Mouse (Mus musculus) thymus, adult 18-20 months (tissue): ENCODE data around the gene Gsdma3.
"Not testable (repeated sequence)": the region's sequence is repeated elsewhere in the genome, so short reads cannot be mapped to it uniquely, and the experiment has no call there.

Source experiments
- DNase-seq, 2 experiments: peaks; one replicate each; pipeline ENCODE4 v3.0.0; 2022; ENCODE audit warnings: mixed read lengths in 2 of 2

The Gsdma3 gene

DNA sequence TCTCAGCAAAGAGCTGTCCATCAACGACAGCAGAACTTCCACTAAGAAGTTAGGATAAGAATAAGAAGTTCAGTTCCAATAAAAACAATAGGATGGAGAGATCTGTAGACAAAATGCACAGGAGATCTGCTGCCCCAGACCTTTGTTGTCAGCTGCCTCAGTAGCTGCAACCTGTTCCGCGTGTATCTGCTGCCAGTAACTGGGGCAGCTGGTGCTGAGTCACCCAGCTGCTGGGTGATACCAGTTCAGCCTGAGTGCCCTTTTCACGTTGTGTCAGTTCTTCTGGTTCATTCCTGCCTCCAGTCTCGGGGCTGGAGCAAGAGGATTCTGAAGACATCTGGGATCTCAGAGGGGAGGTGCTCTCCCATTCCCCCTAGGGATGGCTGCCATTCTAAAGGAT, 45.7 kb downstream of the Gsdma3 start:
- DNase-seq, result no peak

DNA sequence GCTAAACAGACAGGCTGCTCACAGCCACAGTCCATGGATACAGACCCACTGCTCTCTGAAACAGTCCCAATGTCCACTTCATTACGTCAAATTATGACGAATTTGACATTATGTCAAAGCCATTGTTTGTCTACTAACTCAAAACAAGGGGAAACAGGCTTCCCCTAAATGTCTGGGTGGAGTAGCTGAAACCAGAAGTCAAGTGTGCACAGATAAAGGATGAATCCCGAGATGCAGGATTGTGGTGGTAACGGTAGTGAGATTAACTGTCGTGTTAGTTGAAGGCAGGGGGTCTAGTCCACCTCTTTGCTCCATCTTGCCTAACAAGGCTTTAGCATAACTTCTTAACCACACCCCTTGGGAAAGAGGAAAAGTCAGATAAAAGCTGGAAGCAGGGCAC, 46.3 kb downstream of the Gsdma3 start:
- DNase-seq, result no peak

DNA sequence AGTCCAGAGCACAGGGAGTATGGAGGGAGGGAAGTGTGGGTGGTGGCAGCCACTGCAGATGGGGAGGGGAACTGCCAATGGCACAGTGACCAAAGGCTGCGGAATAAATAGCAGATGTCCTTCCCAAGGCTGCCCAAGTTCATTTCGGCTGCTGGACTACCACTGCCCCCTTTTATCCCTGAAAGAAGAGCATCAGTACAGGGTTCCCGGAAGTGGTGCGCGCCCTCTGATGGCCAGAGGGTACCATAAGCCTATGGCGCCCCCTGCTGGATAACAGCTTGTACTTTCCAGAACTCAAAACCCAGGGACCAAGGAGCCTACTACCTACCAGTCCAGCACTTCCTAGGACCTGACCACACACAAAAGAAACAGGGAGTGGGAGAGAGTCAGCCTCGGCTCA, 47.0 kb downstream of the Gsdma3 start:
- DNase-seq, result peak; percentile 35 to 36

DNA sequence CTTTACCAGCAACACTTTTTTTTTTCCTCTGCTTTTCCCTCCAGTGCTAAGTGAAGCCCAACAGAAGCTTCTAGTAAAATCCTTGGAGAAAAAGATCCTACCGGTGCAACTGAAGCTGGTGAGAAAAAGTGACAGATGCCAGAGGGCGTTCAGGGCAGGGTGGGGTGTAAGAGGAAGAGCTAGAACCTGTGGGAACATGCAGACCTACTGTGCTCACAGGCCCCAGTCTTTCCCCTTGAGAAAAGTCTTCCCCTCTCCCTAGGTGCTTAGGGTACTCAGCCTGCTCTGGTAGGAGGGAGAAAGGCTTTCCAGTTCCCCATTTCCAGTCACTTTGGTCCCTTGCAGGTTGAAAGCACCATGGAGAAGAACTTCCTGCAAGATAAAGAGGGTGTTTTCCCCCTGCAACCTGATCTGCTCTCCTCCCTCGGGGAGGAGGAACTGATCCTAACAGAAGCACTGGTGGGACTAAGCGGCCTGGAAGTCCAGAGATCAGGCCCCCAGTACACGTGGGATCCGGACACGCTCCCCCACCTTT, 49.7 kb downstream of the Gsdma3 start:
- DNase-seq, result no peak

DNA sequence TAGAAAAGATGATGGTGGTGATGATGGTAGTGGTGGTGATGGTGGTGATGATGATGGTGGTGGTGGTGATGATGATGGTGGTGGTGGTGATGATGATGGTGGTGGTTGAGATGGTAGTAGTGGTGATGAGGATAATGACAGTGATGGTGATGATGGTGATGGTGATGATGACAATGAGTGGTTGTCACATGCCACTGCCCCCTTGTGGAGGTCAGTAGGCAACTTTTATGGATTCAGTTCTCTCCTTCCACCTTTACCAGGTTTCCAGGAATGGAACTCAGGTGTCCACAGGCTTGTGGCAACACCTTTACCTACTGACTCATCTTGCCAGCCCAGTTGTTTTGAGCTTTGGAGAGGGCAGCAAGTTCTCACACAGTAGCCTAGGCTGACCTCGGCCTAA, 53.9 kb downstream of the Gsdma3 start:
- no peak for DNase-seq

DNA sequence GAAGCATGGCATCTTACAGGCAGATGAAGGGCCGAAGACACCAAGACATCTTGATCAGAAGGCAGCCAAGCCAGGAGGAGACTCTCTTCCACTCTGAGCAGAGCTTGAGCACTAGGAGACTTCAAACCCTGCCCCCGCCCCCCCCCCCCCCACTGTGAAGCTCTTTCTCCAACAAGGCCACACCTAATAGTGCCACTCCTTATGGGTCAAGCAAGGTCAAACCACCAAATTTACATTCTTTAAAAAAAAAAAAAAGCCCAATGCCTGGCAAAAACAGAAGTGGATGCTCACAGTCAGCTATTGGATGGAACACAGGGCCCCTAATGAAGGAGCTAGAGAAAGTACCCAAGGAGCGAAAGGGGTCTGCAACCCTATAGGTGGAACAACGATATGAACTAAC, 54.4 kb downstream of the Gsdma3 start:
- DNase-seq, result not testable (repeated sequence)

DNA sequence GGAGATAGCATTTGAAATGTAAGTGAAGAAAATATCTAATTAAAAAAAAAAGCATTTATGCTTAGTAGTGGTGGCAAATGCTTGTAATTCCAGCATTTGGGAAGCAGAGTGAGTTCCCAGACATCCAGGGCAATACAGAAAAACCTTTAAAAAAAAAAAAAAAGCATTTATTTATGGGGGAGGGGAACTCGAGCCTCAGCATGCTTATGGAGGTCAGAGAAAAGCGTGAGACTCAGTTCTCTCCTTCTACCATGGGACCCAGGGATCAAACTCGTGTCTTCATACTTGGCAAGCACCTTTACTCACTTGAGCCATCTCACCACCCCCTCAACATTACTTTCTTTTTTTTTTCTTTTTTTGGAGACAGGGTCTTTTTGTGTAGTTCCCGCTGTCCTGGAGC, 55.0 kb downstream of the Gsdma3 start:
- no peak for DNase-seq

DNA sequence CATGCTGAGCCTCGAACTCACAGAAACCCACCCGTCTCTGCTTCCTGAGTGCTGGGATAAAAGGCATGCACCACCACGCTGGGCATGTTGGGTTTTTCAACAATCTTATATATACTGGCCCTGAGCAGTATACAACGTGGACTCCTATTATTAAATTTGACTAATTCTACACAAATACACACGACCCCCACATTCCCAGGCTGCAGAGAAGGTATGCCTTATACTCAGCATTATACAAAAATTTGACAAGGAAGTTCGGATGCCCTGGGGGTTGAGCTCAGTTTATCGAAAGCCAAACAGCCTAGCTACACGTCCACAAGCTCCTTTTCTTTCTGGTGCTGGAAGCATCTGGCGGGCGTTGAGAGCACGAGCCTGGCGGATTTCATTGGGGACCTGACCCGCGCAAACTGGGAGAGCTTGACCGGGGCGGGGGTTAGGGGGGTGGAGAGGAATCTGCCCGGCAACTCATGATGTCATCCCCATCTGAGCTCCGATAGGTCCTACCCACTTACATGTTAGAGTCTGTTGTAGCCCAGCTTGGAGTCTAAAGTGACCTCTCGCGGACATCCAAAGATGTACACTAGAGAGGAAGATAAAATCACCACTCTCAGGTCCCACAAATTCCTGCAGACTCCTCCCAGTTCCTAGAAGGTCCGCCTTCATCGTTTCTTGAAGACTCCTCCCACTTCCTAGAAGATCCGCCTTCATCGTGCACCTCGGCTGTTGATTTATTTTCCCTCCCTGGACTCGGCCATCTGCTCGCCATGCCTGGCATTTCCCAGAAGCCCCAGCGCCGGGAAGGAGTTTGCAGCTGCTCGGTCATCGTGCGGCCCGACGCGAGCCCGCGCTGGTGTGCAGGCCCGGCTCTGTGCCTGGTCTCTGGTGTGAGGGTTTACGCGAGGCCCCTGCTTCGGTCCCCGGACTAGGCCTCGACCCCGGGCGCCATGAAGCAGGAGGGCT, 55.9 kb downstream of the Gsdma3 start, which contains the start of gene Psmd3:
TSS of gene Psmd3 (plus strand) at position 769 of the 960 bp plus-strand sequence.
- peak; percentile 90 to 93 for DNase-seq

DNA sequence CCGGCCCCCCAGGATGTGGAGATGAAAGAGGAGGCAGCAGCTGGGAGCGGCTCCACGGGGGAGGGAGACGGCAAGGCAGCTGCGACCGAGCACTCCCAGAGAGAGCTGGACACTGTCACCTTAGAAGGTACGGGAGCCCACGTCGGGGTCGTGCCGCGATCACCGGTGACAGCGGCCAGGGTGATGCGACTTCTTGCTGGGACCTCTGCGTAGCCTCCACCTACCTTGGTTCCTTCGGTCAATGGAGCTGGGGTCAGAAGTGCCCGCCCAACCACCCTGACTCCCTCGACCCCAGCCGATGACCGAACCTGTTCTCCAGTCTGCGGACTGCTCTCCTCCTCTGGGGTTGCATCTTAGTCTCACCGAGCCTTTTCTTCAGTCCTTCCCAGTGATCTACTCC, 56.7 kb downstream of the Gsdma3 start:
- DNase-seq, result no peak

DNA sequence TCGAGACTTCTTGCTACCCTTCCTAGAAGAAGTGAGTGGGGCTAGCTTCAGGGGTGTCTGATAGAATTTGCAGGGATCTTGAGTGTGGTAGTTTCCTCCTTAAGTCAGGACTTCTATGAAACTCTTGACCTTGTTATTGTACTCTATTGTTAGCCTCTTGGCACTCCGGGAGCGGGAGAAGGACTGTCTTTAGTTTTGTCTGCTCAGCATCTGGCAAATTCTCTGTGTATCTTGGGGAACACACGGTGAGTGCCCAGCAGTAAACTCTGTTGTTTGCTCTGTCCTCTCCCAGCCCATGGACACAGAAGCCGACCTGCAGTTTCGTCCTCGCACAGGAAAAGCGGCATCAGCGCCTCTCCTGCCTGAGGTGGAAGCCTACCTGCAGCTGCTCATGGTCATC, 59.5 kb downstream of the Gsdma3 start:
- DNase-seq, result no peak

DNA sequence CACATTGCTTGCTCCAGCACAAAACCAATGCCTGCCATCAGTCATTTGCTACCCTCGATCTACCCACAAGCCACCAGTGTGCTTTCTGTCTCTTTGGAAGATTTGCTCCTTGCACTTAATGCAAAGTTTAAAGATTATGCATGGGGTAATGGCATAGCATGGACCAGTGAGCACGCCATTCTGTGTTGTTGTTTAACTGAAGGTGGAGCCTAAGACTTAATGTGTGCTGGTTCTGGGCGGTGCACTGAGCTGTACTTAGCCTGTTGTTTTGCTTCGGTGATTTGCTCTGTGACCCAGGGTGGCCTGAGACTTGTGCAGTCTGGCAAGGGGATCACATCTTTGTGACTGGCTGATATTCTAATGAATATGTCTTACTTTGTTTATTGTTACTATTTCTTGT, 60.8 kb downstream of the Gsdma3 start:
- DNase-seq, result no peak
